10 mouse cellular contexts compared by ENCODE assay signal in genomic region chr14:77783217-77783616, GRCm38 (mm10).
DNase-seq lines count a peak whose midpoint lies in the region; ATAC-seq and TF ChIP-seq lines count a peak whose summit lies in the region.
"Had no signal": no experiment of that assay in that cellular context is flagged by ENCODE, and none has a peak within 500 bp of the region (broad histone marks: within the 10 kb centered on the region; RNA-seq: fewer than 3 reads in every experiment).

No protein-coding gene starts in this region.

- peak; percentile 60 for TF ChIP-seq CTCF in intestine, postnatal 0 days (IDR thresholded peaks at IDR 0.05; ENCODE audit: low read depth)
- no peak for TF ChIP-seq CTCF in cerebellum, adult 2 months (IDR thresholded peaks at IDR 0.05; ENCODE audit: borderline replicate concordance, insufficient read depth, low read depth, low read length)

- no peak overlapping the region for H3K4me3 ChIP-seq in intestine, postnatal 0 days (ENCODE audit: low read depth, low read length)
- H3K4me3 ChIP-seq in intestine, embryonic 16.5 days (ENCODE audit: low read length): no peak overlapping the region
- no peak overlapping the region for H3K4me3 ChIP-seq in cerebellum, adult 2 months (replicated peaks; ENCODE audit: insufficient read depth, low read depth, low read length)
- no peak overlapping the region for H3K4me3 ChIP-seq in heart, embryonic 10.5 days
- H3K4me3 ChIP-seq: liver, embryonic 13.5 days; neural tube, embryonic 12.5 days had no signal

- ATAC-seq in intestine, postnatal 0 days: no peak
- ATAC-seq in intestine, embryonic 16.5 days: no peak
- 0 out of 2 replicates have a peak, but pooled peaks have one; percentile 44 for ATAC-seq in megakaryocyte-erythroid progenitor cell, adult 5-6 weeks (replicated peaks; ENCODE audit: low FRiP score, low TSS enrichment, poor library complexity, severe bottlenecking)

- peak; percentile 58 for DNase-seq in CD4-positive helper T cell, adult 2 months (ENCODE audit: low read depth, low spot score)
- DNase-seq in T-cell, adult 2 months (ENCODE audit: low spot score): peak; percentile 41
- no peak for DNase-seq in right cerebral cortex, postnatal 4 days
- DNase-seq in cerebellum, adult 2 months: no peak
- no peak for DNase-seq in heart, embryonic 10.5 days (ENCODE audit: low spot score)
- DNase-seq: liver, embryonic 13.5 days had no signal

- H3K4me2 ChIP-seq in intestine, postnatal 0 days (replicated peaks; ENCODE audit: low read depth): no peak overlapping the region
- no peak overlapping the region for H3K4me2 ChIP-seq in intestine, embryonic 16.5 days (ENCODE audit: low read depth, low read length)
- H3K4me2 ChIP-seq: liver, embryonic 13.5 days; neural tube, embryonic 12.5 days had no signal

- H3K27ac ChIP-seq in intestine, postnatal 0 days (ENCODE audit: low read depth, low read length): no peak overlapping the region
- no peak overlapping the region for H3K27ac ChIP-seq in intestine, embryonic 16.5 days (ENCODE audit: low read length)
- no peak overlapping the region for H3K27ac ChIP-seq in cerebellum, adult 2 months (ENCODE audit: insufficient read depth, low read length)
- no peak overlapping the region for H3K27ac ChIP-seq in heart, embryonic 10.5 days
- H3K27ac ChIP-seq: liver, embryonic 13.5 days; neural tube, embryonic 12.5 days had no signal

- H3K4me1 ChIP-seq in intestine, postnatal 0 days (replicated peaks; ENCODE audit: control insufficient read depth, insufficient read depth, low read length): no peaks in the 10 kb centered on the region
- no peaks in the 10 kb centered on the region for H3K4me1 ChIP-seq in intestine, embryonic 16.5 days (ENCODE audit: control insufficient read depth, insufficient read depth, low read length)
- H3K4me1 ChIP-seq in cerebellum, adult 2 months (ENCODE audit: control insufficient read depth, insufficient read depth, low read length): no peaks in the 10 kb centered on the region
- H3K4me1 ChIP-seq in heart, embryonic 10.5 days: peaks cover 8% of the 10 kb centered on the region; the same call in 1 of the 2 replicates
- H3K4me1 ChIP-seq: liver, embryonic 13.5 days; neural tube, embryonic 12.5 days had no signal

- no peaks in the 10 kb centered on the region for H3K36me3 ChIP-seq in intestine, postnatal 0 days (ENCODE audit: control insufficient read depth, insufficient read depth)
- H3K36me3 ChIP-seq in intestine, embryonic 16.5 days (ENCODE audit: control insufficient read depth, insufficient read depth, low read length): no peaks in the 10 kb centered on the region
- no peaks in the 10 kb centered on the region for H3K36me3 ChIP-seq in heart, embryonic 10.5 days
- H3K36me3 ChIP-seq: liver, embryonic 13.5 days; neural tube, embryonic 12.5 days had no signal

- no peak for TF ChIP-seq POLR2A in cerebellum, adult 2 months (IDR thresholded peaks at IDR 0.05; ENCODE audit: borderline replicate concordance, insufficient read depth, low read length)

- H3K9ac ChIP-seq in intestine, postnatal 0 days (ENCODE audit: low read depth, low read length): no peak overlapping the region
- H3K9ac ChIP-seq in intestine, embryonic 16.5 days (ENCODE audit: low read depth, low read length): no peak overlapping the region
- H3K9ac ChIP-seq: liver, embryonic 13.5 days; neural tube, embryonic 12.5 days had no signal

- H3K27me3 ChIP-seq in intestine, postnatal 0 days (replicated peaks; ENCODE audit: control insufficient read depth, insufficient read depth, low read length): no peaks in the 10 kb centered on the region
- H3K27me3 ChIP-seq in intestine, embryonic 16.5 days (replicated peaks; ENCODE audit: control insufficient read depth, insufficient read depth, low read length): no peaks in the 10 kb centered on the region
- no peaks in the 10 kb centered on the region for H3K27me3 ChIP-seq in cerebellum, adult 2 months (ENCODE audit: control insufficient read depth, insufficient read depth, low read length)
- H3K27me3 ChIP-seq in heart, embryonic 10.5 days (ENCODE audit: insufficient read depth, poor library complexity, severe bottlenecking): no peaks in the 10 kb centered on the region
- H3K27me3 ChIP-seq: liver, embryonic 13.5 days; neural tube, embryonic 12.5 days had no signal

- no peaks in the 10 kb centered on the region for H3K9me3 ChIP-seq in intestine, postnatal 0 days (ENCODE audit: control insufficient read depth)
- no peaks in the 10 kb centered on the region for H3K9me3 ChIP-seq in intestine, embryonic 16.5 days (ENCODE audit: control insufficient read depth, low read length)
- H3K9me3 ChIP-seq in heart, embryonic 10.5 days: no peaks in the 10 kb centered on the region
- H3K9me3 ChIP-seq: liver, embryonic 13.5 days; neural tube, embryonic 12.5 days had no signal

Comparison
In these comparisons a context has a peak if more than half of its experiments do, and no peak if none do; other contexts are left out.
1. DNase-seq: peak in CD4-positive helper T cell, adult 2 months (single experiment) and T-cell, adult 2 months (single experiment); none in right cerebral cortex, postnatal 4 days (single experiment), cerebellum, adult 2 months (0 of 2) and heart, embryonic 10.5 days (single experiment).